Mouse (Mus musculus) cerebellum, postnatal 36 days (tissue): ENCODE measurements at regions not wholly inside any gene's neighbourhood (a gene's known extent, or its start where the extent isn't known, plus 50 kb on each side); places are given as distances from the start of the nearest gene placed in this dataset.

Experiments used
- DNase-seq, 2 experiments: peaks; one replicate each; pipeline ENCODE4 v3.0.0; 2021 to 2022; ENCODE audit warnings: mixed read lengths in 2 of 2

DNA sequence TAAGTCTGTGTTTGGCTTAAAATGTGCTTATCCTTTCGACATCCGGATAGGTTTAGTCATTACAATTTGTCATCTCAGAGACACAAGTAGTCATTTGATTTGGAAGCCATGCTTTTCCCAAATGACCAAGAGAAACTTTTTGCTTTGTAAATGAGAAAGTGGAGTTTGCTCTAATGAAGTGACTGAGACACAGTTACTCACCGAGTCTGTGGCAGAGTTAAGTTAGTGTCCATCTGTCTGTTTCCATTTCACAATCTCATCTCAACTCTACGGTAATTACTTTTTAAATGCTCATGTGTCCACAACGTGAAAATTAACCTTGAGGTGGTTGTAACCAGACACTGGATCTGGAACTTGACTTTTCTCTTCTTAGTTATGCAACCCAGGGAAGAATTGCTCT, 59.2 kb upstream of the Mpdz start:
- DNase-seq = no peak

DNA sequence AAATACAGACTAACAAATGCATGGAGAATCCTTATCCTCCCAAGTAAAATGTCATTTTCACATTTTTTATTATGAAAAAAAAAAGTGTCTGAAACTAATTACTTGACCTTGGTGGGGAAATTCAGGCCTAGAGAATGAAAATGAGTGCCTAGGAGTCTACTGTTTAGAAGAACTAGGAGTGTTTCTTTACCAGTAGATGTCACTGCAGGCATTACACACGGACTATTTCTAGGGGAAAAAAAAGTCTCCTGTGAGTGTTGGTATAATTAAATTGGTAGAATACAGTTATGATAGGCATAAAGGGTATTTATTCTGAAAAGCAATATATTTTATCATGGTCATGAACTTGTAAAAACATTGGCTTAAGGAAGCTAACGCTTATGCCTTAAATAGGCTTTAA, 55.5 kb upstream of the Mpdz start:
- no peak for DNase-seq

DNA sequence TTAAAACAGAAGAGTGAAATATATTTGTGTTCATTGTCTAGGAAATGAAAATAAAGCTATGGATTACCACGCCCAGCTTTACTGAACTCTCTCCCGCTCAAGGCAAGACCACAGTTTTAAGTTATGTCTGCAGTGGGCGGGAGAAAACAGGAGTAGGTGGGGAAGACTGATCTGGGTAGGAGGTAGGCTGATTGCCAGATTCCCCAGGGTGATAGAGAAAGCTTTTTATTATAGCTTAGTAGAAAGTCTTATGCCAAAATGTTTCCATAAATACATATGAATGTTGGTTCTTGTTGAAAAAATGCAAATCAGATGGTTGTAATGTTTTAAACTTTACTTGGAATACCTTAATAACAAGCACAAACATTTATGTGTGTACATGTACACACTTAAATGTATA, 50.2 kb upstream of the Mpdz start:
- no peak for DNase-seq
